In the genomic region with DNA sequence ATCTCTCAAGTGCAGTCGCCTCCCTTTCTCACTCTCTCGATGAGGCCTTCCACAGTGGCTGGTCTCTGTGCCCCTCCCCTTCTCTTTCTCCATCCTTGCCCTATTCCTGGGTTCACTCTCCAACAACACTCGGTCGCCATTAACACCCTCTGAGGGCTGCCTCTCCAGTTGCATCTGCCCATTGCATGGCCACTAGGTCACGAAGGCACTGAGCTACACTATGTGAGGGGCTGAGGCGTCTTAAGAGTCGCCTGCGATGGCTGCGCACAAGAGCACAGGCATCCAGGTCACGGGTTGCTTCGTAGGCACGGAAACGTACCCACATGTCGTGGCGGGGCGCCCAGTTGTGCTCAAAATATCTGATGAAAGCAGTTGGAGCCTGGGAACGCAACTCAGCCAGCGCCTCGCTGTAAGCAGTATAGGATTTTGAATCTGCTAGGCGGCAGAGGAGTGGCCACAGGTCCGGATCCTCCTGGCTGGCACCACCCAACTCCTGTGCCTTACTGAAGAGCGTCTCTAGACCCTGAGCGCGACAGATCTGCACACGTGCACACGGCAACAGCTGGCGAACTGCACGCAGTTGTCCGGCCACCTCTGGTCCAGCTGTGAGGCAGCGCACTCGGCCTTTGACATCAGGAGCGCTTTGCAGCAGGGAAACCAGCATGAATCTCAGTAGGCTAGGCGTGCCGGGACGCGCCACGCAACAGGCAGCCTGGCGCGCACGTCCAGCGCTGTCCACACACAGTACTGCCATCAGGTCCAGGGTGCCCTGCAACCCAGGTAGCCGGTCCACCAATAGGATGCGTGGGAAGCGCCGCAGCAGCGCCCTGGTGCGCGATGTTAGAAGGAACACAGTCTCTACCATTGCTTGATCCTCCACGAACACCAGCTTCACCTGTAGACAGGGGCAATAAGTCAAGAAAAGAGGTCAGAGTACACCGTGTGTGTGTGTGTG, we compare ENCODE assay signal across 11 mouse cellular contexts. TPM values are rescaled to one million over a fixed set of nuclear protein-coding genes. Genes with fewer than 3 reads are reported as not detected.
DNase-seq lines count a peak whose midpoint lies in the region; ATAC-seq lines count a peak whose summit lies in the region.
"Had no signal": no experiment of that assay in that cellular context is flagged by ENCODE, and none has a peak within 500 bp of the region (broad histone marks: within the 10 kb centered on the region; RNA-seq: fewer than 3 reads in every experiment).

No protein-coding gene starts in this region.

- peaks cover 4% of the 10 kb centered on the region; the same call in 1 of the 2 replicates for H3K4me1 ChIP-seq in forebrain, embryonic 13.5 days
- no peaks in the 10 kb centered on the region for H3K4me1 ChIP-seq in forebrain, embryonic 12.5 days
- H3K4me1 ChIP-seq in forebrain, embryonic 14.5 days (ENCODE audit: control insufficient read depth, insufficient read depth, low read length), result no peaks in the 10 kb centered on the region
- no peaks in the 10 kb centered on the region for H3K4me1 ChIP-seq in limb, embryonic 12.5 days (replicated peaks)

- H3K36me3 ChIP-seq in forebrain, embryonic 13.5 days (ENCODE audit: poor library complexity, severe bottlenecking), result peaks cover 20% of the 10 kb centered on the region
- no peaks in the 10 kb centered on the region for H3K36me3 ChIP-seq in forebrain, embryonic 12.5 days (replicated peaks)
- H3K36me3 ChIP-seq in forebrain, embryonic 14.5 days (ENCODE audit: control insufficient read depth, insufficient read depth, low read length), result no peaks in the 10 kb centered on the region
- H3K36me3 ChIP-seq in limb, embryonic 12.5 days, result 0 out of 2 replicates have a peak, but pooled peaks cover 3% of the 10 kb centered on the region

- peak; percentile 7 to 16 for DNase-seq in left cerebral cortex, adult 18-20 months (ENCODE audit: low spot score in 2 of 2)
- no peak for DNase-seq in left cerebral cortex, adult 11 months (ENCODE audit: low spot score)
- DNase-seq in forebrain, embryonic 14.5 days (ENCODE audit: low spot score), result no peak
- no peak for DNase-seq in ovary, adult 18-20 months (ENCODE audit: low spot score)
- no peak for DNase-seq in urinary bladder, postnatal 14 days (ENCODE audit: low spot score)
- DNase-seq: cerebellum, adult 8-10 months; kidney, postnatal 10 days had no signal

- H3K4me3 ChIP-seq in forebrain, embryonic 13.5 days, result no peak overlapping the region
- H3K4me3 ChIP-seq in forebrain, embryonic 12.5 days (replicated peaks), result no peak overlapping the region
- H3K4me3 ChIP-seq in forebrain, embryonic 14.5 days (ENCODE audit: low read depth, low read length), result no peak overlapping the region
- H3K4me3 ChIP-seq in limb, embryonic 12.5 days (replicated peaks), result no peak overlapping the region

- no peak overlapping the region for H3K27ac ChIP-seq in forebrain, embryonic 13.5 days
- no peak overlapping the region for H3K27ac ChIP-seq in forebrain, embryonic 12.5 days
- H3K27ac ChIP-seq in forebrain, embryonic 14.5 days (ENCODE audit: low read depth, low read length), result no peak overlapping the region
- no peak overlapping the region for H3K27ac ChIP-seq in limb, embryonic 12.5 days
- H3K27ac ChIP-seq: liver, embryonic 14.5 days had no signal

- 47% methylated on average over 50 of the region's 50 CpGs for WGBS in forebrain, embryonic 13.5 days
- 47% methylated on average over 50 of the region's 50 CpGs for WGBS in forebrain, embryonic 12.5 days
- WGBS in forebrain, embryonic 14.5 days, result 59% methylated on average over 50 of the region's 50 CpGs
- WGBS in limb, embryonic 12.5 days, result 51% methylated on average over 50 of the region's 50 CpGs

- H3K4me2 ChIP-seq in forebrain, embryonic 13.5 days, result no peak overlapping the region
- no peak overlapping the region for H3K4me2 ChIP-seq in forebrain, embryonic 12.5 days
- H3K4me2 ChIP-seq in forebrain, embryonic 14.5 days (ENCODE audit: low read length), result no peak overlapping the region
- H3K4me2 ChIP-seq in limb, embryonic 12.5 days, result peak overlapping the region; percentile 15

- H3K9me3 ChIP-seq in forebrain, embryonic 13.5 days (replicated peaks), result no peaks in the 10 kb centered on the region
- H3K9me3 ChIP-seq in forebrain, embryonic 12.5 days, result no peaks in the 10 kb centered on the region
- no peaks in the 10 kb centered on the region for H3K9me3 ChIP-seq in forebrain, embryonic 14.5 days (replicated peaks; ENCODE audit: control insufficient read depth, low read length)
- H3K9me3 ChIP-seq in limb, embryonic 12.5 days, result no peaks in the 10 kb centered on the region

- H3K9ac ChIP-seq in forebrain, embryonic 13.5 days, result no peak overlapping the region
- no peak overlapping the region for H3K9ac ChIP-seq in forebrain, embryonic 12.5 days
- no peak overlapping the region for H3K9ac ChIP-seq in forebrain, embryonic 14.5 days (ENCODE audit: low read length)
- H3K9ac ChIP-seq in limb, embryonic 12.5 days (replicated peaks), result no peak overlapping the region
- H3K9ac ChIP-seq: liver, embryonic 14.5 days had no signal

- 0 out of 2 replicates have a peak, but pooled peaks have one; percentile 21 for ATAC-seq in forebrain, embryonic 13.5 days
- ATAC-seq in forebrain, embryonic 12.5 days (ENCODE audit: low FRiP score), result no peak
- ATAC-seq in forebrain, embryonic 14.5 days, result 0 out of 2 replicates have a peak, but pooled peaks have one; percentile 12
- ATAC-seq in limb, embryonic 12.5 days (ENCODE audit: insufficient number of reproducible peaks, insufficient read depth, low FRiP score, low TSS enrichment, low read depth), result 0 out of 2 replicates have a peak, but pooled peaks have one; percentile 31

- no peaks in the 10 kb centered on the region for H3K27me3 ChIP-seq in forebrain, embryonic 13.5 days
- H3K27me3 ChIP-seq in forebrain, embryonic 12.5 days, result peaks cover 10% of the 10 kb centered on the region; the same call in 1 of the 2 replicates
- no peaks in the 10 kb centered on the region for H3K27me3 ChIP-seq in forebrain, embryonic 14.5 days (replicated peaks; ENCODE audit: control insufficient read depth, insufficient read depth, low read length)
- 0 out of 2 replicates have a peak, but pooled peaks cover 5% of the 10 kb centered on the region for H3K27me3 ChIP-seq in limb, embryonic 12.5 days

RNA-seq across cellular contexts. Expression of gene Lig1, which starts 16.1 kb away (rescaled TPM):
- 106 and 113 TPM in 2 replicates for polyA plus RNA-seq in forebrain, embryonic 13.5 days (2015; fragmentation: Nextera tagmentation; extraction: Ambion mirVana)
- polyA plus RNA-seq in forebrain, embryonic 12.5 days (2016; fragmentation: Nextera tagmentation; extraction: Ambion mirVana), result 137 and 140 TPM in 2 replicates
- 1 to 10 TPM; 8.3 to 9.2 TPM for total RNA-seq in left cerebral cortex, adult 18-20 months (2021)
- 54.9 and 62.0 TPM in 2 replicates for polyA plus RNA-seq in forebrain, embryonic 14.5 days (2014; fragmentation: Nextera tagmentation; extraction: Ambion mirVana)
- polyA plus RNA-seq in limb, embryonic 12.5 days (2016; fragmentation: Nextera tagmentation; extraction: Ambion mirVana), result 134 and 137 TPM in 2 replicates

RNA-seq across cellular contexts. Expression of gene Zswim9, which starts 17.5 kb away (rescaled TPM):
- 14.5 and 15.8 TPM in 2 replicates for polyA plus RNA-seq in forebrain, embryonic 13.5 days (2015; fragmentation: Nextera tagmentation; extraction: Ambion mirVana)
- 15.8 and 19.0 TPM in 2 replicates for polyA plus RNA-seq in forebrain, embryonic 12.5 days (2016; fragmentation: Nextera tagmentation; extraction: Ambion mirVana)
- total RNA-seq in left cerebral cortex, adult 18-20 months (2021), result 10 to 100 TPM; 16.2 to 17.1 TPM
- polyA plus RNA-seq in forebrain, embryonic 14.5 days (2014; fragmentation: Nextera tagmentation; extraction: Ambion mirVana), result 7.1 and 9.0 TPM in 2 replicates
- polyA plus RNA-seq in limb, embryonic 12.5 days (2016; fragmentation: Nextera tagmentation; extraction: Ambion mirVana), result 12.6 and 15.0 TPM in 2 replicates

RNA-seq across cellular contexts. Expression of gene Vmn1r89, which starts 48.2 kb away (rescaled TPM):
- polyA plus RNA-seq in forebrain, embryonic 13.5 days (2015; fragmentation: Nextera tagmentation; extraction: Ambion mirVana), result not detected in 2 replicates
- not detected in 2 replicates for polyA plus RNA-seq in forebrain, embryonic 12.5 days (2016; fragmentation: Nextera tagmentation; extraction: Ambion mirVana)
- not detected for total RNA-seq in left cerebral cortex, adult 18-20 months (2021)
- polyA plus RNA-seq in forebrain, embryonic 14.5 days (2014; fragmentation: Nextera tagmentation; extraction: Ambion mirVana), result not detected in 2 replicates
- polyA plus RNA-seq in limb, embryonic 12.5 days (2016; fragmentation: Nextera tagmentation; extraction: Ambion mirVana), result not detected in 2 replicates
- polyA plus RNA-seq: liver, embryonic 14.5 days had no signal

Comparison
In these comparisons a context has a peak if more than half of its experiments do, and no peak if none do; other contexts are left out.
1. DNase-seq: peak in left cerebral cortex, adult 18-20 months (2 of 2); none in left cerebral cortex, adult 11 months (single experiment), forebrain, embryonic 14.5 days (single experiment), ovary, adult 18-20 months (single experiment) and urinary bladder, postnatal 14 days (single experiment).